Mouse (Mus musculus) 3134 (cell line): ENCODE results near the gene Upp2.

Experiments
- DNase-seq: peaks from one replicate; pipeline ENCODE4 v3.0.0-alpha.2; 2011; ENCODE audit warnings: low spot score; ENCODE audit not compliant: insufficient read length; ENCODE audit errors: extremely low read depth

Gene Upp2

DNA sequence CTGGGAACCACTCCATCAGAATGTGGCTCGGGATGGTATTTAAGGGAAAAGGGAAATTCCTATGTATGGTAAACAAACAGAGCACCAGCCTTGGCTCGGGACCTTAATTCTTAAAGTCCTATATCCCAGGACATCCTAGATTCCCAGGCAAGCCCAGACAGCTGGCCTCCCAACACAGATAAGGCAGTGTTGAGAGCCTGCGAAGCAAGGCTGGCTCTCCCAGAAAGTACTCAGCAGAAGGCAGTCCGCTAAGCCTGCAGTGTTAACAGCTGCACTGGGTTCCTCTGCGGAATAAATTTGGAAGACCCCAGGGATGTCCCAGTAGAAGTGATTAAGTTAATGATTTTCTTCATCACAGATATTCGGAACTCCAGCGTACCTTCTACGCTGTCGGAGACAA, 16.6 kb upstream of the Upp2 start:
- DNase-seq: no peak

DNA sequence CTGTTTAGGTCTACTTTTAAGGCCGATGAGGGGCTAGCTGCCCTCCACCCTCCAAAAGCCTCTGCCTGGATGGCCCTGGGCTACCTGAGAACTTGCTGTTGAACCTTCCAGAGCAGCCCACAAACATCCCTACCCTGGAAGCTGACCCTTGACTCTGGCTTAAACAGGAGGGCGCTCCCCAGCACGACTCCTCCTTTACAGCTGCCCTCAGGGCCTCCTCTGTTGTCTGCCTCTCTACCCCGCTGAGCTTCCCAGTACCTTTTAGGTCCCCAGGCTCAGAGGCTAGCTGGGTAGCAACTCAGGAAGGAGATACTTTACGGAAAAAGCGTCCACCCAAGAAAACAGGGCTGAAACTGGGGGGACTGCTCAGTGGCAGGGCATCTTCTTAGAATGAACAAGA, 15.2 kb upstream of the Upp2 start:
- DNase-seq: no peak

DNA sequence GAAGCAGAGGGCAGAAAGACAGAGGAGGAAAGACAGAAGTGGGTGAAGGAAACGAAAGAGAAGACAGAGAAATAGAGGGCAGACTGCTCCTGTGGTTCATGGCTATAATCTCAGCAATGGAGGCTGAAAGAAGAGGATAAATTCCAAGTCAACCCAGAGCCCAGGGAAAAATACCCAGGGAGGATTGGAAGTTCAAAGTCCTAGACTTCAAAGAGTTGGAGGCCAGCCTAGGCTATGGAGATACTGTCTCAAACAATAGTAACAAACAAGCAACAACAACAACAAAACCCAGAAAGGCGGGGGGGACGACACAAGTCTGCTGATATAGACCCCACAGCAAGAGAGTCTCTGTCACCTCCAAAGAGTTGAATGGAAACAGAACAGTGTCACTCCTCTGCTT, 14.8 kb upstream of the Upp2 start:
- no peak for DNase-seq

DNA sequence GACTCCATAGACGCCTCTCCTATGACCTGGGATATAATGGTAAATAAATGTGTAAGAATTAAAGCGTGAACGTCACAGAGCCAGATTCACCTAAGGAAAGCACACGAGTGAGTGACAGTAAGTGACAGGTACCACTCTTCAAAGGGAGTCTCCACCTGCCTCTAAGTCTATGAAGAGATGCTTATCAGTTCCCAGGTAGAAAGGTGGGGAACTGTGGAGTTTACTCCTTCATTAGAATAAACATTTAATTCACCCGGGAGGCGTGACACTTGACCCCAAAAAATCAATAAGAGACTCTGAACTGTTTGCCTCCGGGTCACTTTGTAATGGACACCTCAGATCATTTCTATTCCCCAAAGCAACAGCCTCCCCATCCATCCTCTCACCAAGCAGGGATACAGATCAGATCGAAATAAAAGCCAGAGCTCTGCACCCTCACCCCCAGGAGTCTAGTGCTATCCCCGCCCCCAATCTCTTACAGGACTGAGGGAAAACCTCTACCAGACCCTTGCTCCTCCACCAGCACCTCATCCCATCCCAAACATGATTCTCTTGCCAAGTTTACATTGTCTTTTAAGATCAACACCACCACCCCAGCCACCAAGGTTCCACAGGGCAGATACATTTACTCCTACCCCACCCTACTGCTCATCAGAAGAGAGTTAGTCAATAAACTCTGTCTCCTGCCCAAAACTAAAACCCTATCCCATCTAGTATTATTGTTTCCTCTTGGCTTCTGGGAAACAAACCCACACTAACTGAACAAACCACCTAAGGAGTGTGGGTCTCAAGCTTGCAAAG, 9.9 kb upstream of the Upp2 start:
- no peak for DNase-seq

DNA sequence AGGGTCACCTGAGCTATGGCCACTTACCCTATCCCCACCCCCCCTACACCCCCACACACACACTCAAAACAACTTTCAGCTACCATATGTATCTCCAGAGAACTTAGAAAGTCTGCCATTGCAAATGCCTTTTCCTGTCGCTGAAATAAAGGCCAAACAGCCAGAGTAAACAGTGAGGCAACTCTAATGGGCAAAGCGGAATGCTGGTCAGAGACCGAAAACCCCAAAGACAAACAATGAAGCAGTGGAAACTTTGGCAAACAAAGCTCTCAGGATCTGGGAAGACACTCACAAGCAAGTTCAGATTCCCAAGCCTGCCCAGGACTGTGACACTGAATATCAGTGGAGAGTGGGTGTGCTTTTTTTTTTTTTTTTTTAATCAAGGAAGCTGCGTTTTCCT, 5.0 kb upstream of the Upp2 start:
- peak; percentile 37 for DNase-seq

DNA sequence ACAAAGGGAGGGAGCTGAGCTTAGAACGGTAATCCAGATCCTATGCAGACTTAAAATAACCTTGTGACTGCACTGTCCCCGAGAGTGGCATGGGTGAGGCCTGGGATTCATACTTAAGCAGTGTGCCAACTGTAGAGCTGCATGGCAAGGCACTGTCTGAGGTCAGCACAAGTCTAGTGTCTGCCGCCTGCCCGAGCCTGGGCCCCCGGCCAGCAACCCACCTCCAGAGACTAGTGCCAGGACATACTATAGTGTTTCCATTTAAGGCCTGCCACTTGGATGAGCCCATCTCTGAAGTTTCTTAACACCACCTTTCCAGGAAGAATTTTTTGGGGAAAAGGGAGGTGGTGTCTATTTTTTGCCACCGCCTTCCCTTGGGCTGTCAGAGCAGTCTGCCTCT, 1.8 kb upstream of the Upp2 start:
- peak; percentile 78 for DNase-seq

DNA sequence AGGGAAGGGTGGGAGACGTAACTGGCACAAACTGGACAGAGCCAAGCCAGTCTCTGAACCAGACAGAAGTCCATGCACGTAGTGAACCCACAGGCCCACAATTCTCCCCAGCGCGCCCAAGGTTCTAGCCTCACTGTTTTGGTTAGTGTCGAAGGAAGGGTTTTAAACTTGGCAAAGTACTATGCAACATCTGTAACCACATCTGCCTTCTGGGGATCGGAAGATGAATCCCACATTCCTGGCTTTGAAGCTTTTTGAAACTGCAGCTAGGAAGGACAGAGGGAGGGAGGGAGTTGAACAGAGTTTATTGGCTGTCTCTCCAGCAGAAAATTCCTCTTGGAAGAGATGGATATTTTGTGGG, 1.1 kb upstream of the Upp2 start:
- no peak for DNase-seq

DNA sequence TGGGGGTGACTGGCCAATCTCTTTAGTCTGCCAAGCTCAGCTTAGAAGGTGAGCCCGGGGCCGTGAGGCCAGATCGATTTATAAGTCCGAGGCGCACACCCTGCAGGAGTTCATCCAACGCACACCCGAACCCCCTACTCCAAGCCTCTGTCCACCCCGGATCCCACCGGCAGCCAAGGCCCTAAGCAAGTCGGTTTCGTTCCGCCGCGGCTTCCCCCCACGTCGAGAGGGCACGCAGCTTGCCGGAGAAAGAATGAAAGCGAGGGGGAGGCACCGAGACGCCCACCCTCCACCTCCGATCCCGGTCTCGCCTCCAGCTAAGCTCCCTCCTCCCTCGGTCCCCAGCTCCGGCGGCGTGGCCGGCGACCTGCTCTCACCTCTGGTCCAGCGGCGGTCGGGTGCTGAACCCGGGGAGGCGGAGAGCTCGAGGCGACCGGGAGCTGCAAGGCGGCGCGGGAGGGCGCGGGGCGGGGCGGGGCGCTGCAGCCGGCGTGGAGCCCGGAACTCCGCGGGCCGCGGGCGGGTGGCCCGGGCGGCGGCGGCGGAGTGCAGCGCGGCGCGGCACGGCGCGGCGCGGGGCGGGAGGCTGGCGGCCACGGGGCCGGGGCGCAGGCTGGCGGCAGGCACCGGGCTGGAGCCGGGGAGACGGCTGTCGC, 560 bp upstream of the Upp2 start:
- peak; percentile 76 for DNase-seq

DNA sequence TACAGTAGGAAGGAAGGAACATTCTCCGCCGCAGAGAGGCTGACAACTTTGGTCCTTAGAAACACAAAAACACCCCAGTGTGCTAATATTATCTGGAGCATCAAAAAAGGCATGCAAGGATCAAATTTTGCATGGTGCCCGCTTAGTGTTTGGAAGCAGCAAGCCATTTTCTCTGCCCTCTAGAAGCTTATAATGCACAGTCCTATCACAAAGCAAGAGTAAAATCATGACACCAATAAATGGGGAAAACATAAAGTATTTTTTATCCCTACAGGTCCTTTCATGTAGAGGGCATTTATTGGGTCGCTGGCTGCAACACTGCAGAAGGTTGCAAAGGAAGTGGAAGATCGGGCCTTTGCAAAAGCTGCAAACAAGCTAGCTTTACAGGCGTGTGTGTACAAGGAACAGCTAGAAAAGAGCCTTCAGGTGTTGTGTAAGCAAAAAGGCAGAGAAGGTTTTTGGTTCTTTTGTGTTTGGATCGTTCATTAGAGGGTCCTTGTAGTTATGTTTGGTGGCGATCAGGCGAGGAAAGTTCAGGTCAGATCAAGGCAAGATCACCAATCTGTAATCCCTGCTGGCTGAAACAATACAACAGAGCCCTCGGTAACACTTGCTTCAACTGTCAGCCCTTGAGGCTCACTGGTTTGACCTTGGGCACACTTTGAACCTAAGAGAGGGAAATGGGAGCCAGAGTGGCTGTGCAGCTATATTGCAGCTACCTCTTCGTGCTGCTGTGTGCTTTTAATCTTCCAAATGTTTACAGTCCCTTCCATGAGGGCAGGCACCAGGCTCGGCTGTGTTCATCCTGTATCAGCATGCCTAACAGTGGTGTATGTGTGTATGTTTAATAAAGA, 995 bp downstream of the Upp2 start:
- DNase-seq: no peak

DNA sequence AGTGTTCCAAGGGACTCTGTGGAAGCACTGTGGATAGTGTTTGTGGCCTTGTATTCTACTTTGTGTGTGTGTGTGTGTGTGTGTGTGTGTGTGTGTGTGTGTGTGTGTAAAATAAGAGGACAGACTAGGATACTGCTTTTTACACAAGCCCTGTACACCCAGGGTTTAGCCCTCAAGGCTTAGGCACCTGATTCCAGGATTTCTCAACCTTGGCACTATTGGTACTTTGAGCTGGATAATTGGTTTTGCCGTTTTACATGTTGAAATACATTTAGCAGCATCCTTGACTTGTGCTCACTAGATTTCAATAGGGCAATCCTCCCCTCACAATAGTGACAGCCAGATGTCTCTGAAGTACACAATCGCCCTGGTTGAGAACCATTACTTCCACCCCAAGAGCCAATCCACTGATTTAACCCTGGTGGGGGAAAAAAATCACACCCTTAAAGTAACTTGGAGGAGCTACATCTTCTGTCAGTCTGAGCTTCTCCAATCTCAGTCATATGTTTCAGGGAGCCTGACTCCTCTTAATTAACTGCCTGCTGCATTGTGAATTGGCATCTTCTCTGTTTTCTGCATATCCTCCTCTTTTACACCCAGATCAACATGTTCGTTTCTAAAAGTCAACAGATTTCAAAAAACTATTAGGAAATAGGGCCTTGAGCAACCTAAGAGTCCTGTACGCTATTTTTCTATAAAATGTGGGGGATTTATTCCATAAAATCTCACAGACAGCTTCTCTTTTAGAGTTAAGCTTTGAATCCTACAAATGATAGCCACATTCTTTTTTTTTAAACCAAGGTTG, 1.9 kb downstream of the Upp2 start:
- no peak for DNase-seq

DNA sequence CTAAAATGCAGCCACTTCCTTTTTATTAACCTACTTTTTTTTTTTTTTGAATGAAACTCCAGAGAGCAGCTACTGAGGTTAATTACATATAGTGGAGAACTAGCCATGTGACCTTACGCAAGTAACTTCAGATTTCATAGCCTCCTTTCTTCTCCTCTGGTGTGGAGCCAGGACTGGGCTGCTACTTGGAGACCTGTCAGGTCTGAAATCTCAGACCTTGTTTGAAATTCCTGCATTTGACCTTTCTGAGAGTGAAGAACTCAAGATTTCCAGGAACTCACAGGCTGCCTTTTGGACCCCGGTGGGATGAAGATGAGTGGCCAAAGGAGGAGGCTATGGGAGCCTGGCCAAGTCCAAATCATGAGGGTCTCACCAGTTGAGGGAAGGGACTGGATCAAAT, 7.1 kb downstream of the Upp2 start:
- DNase-seq: no peak

DNA sequence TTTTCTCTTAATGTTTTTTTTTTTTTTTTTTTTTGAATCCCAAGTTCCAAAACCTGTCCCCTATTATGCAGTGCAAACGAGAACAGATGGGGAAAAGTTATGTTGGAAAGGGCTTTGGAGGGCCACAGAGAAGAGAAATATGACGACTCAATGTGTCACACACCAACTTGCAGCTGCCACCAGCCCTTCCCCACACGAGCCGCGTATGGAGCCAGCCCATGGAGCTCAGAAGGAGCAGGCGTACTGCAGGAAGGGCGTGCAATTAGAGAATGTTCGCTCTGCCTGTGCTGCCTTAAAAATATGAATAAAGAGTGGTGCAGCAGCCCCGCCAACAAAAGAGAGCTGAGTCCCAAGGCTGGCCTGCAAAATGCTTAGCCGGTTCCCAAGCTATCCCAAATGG, 19.2 kb downstream of the Upp2 start:
- no peak for DNase-seq

DNA sequence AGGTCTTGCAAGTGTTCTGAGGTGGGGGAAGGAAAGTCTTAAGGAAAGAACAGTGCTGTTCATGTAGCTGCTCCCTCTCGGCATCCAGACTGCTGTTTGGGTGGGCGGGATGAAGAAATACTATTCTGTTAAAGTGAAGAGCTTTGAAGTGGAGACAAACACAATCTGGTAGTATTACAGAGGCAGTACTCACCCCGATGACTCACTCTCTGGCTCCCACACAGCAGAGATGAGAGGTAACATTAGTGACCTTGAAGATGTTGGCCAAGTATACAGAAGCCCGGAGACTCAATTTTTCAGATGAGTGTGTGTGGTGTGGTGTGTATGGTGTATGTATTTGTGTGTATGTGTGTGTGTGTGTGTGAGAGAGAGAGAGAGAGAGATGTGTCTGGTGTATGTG, 22.5 kb downstream of the Upp2 start:
- no peak for DNase-seq

DNA sequence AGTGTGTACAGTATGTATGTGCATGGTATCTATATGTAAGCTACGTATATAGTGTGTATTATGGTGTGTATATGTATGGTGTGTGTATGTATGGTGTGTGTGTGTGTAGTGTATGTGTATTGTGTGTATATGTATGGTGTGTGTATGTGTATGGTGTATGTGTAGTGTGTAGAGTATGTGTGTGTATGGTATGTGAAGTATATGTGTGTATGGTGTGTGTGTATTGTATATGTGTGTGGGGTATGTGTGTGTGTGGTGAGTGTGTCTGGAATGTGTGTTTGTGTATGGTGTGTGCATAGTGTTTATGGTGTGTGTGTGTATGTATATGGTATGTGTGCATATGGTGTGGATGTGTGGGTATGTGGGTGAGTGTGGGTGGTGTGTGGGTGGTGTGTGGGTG, 23.0 kb downstream of the Upp2 start:
- no peak for DNase-seq

DNA sequence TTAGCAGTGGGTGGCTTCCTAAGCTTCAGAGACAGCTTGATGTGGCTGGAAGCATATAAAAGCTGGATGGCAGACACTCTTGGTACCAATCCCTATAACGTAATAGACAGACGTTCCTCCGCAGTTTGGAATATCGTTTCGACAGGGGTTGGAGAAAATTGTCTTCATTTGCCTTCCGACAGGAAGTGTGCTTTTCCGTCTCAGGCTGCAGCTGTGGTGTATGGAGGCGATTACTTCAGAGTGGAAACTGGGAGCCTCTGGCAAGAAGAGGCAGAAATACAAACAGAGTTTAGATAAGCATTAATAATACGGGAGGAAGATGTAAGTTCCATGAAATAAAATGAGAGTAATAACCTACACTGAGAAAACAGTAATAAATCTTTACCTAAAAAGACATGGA, 28.3 kb downstream of the Upp2 start:
- no peak for DNase-seq

DNA sequence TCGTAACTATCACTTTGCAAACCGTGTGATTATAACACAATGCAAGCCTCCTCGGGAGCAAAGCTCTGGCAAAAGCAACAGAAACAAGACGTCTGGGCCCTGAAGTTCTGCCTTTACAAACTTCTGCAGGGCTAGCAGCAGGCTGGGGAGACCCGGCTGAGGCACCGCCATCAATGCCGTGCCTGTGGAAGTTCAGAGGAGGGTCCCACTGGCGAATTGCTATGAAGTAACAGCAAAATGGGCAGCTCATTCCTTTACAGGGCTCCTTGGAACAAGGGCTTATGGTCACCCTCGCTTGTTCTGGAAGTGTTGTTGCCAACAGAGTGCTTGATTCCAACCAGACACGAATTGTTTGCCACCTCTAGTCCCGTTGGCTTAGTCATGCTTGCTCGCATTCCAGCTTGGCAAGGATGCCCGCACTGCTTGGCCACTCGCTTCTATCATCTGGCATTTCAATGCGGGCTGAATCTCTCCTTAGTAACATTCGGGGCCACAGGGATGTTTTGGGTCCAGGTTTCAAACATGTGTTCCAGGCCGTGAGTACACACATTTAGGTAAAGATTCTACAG, 29.8 kb downstream of the Upp2 start:
- peak; percentile 57 for DNase-seq

DNA sequence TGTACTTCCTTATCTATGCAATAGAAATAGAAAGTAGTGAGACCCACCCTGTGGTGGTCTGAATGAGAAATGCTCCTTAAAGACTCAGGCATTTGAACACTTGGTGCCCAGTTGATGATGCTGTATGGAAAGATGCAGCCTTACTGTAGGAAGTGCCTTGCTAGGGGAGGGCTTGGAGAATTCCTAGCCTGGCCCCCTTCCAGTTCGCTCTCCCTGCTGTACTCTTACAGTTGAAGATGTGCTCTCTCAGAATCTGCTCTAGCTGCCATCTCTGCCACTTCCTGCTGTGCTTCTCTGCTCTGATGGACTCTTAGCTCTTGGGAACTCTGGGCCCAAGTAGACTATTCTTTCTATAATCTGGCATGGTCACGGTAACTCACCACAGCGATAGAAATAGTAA, 30.5 kb downstream of the Upp2 start:
- no peak for DNase-seq

DNA sequence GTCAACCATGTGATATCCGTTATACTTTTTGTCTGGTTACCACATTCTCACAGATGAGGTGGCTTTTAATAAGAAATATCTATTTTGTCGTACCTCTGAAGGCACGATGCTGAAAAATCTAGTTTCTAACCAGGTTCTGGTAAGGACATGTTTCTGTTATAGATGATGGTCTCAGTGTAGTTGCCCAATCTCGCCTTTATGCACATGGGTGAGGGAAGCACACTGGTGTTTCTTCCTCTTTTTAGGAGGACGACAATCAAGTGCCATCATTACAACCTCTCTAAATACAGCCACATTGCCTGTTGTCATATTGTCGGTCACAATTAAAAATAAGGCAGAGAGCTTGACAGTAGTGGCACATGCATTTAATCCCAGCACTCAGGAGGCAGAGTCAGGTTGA, 32.5 kb downstream of the Upp2 start:
- DNase-seq: no peak

DNA sequence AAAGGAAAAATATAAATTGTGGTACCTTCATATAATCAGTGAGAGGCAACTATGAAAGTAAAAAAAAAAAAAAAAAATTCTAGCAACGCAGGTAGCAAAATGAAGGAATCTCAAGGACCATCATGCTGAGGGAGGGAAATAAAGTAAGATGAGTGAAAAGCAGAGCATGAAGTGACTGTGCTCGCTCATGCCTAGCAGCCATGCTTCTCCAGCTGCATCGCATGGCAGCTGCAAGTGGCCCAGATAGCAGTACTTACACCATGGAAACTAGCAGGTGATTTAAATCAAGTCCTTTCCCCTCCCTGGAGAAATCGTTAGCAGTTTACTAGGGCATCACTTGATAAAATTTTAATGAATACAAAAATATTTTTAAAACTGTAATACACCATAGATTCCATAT, 34.3 kb downstream of the Upp2 start:
- no peak for DNase-seq

DNA sequence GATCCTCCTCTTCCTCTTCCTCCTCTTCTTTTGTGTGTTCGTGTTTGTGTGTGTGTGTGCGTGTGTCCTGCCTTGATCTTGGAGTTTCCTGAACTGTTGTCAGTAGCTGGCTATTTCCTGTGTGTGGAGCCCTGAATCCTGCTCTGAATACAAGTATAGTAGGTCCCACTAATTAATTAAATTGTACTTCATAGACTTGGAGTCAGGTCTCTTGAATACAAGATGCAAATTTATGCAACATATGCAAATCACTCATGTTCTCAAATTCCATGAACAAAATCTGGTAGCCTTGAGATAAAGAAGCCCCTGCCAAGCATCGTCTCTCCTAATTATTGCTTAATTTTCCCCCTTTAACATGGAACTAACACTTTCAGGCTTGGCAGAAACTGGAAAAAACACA, 36.3 kb downstream of the Upp2 start:
- no peak for DNase-seq

DNA sequence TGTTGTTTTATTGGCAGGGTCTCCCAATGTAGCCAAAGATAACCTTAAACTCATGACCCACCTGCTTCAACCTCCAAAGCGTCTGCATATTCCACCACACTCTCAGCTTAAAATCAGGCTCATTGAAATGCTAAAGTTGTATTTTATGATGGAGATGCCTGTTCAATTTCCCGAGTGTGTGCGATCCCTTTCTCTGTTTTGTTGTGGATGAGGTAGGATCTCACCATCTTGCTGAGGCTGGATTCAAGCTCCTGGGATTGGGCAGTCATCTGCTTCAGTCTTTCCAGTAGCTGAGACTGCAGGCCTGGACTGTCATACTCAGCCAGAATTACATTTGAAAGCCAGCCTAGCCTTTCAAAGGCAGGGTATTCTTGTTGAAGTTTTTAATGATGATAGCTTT, 37.7 kb downstream of the Upp2 start:
- DNase-seq: no peak
